Mouse (Mus musculus) bone marrow macrophage, adult 2 months (primary cell): ENCODE measurements around the gene Trim72.

Source experiments
- CTCF ChIP-seq: IDR thresholded peaks from 2 replicates; pipeline ENCODE4 v1.5.1; 2012; ENCODE audit warnings: low read depth, mild to moderate bottlenecking, low read length, moderate library complexity
- POLR2A ChIP-seq: IDR thresholded peaks from 2 replicates; pipeline ENCODE4 v1.6.1; 2012; ENCODE audit warnings: mild to moderate bottlenecking, low read depth, low read length, borderline replicate concordance

DNA sequence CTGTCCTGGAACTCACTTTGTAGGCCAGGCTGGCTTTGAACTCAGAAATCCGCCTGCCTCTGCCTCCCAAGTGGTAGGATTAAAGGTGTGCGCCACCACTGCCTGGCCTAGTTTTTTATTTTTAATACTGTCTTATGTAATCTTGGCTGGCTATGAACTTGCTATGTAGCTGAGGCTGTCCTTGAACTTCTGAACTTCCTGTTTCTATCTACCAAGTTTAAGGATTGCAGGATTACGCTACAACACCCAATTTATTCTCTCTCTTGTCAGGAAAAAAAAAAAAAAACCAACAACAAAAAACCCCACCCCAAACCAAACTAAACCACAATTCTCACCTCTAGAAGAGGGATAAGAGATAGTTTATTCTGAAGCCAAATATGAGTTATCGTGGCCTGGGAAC lies 29.9 kb downstream of the Trim72 start:
- TF ChIP-seq POLR2A = no peak
- TF ChIP-seq CTCF = no peak
